Mouse (Mus musculus): ENCODE results near the gene Sipa1l2.

GRCm38 (mm10) chr8:125430796-125431195 is 138.8 kb downstream of the Sipa1l2 start:
- no peak for TF ChIP-seq CTCF (IDR thresholded peaks at IDR 0.05; ENCODE audit: control insufficient read depth, insufficient read depth, insufficient read length)
- no peak for TF ChIP-seq CEBPB (IDR thresholded peaks at IDR 0.05; ENCODE audit: low read depth)
- TF ChIP-seq MAX (IDR thresholded peaks at IDR 0.05), result no peak
- no peak for TF ChIP-seq USF1 (IDR thresholded peaks at IDR 0.05; ENCODE audit: low read depth)
- no peak for TF ChIP-seq MYOG (IDR thresholded peaks at IDR 0.05; ENCODE audit: control insufficient read depth, extremely low read depth, insufficient read length)
- no peak for TF ChIP-seq MYOD1 (IDR thresholded peaks at IDR 0.05; ENCODE audit: control insufficient read depth, insufficient read length, low read depth)
- TF ChIP-seq FOSL1 (IDR thresholded peaks at IDR 0.05; ENCODE audit: insufficient read depth, low read length, poor library complexity, severe bottlenecking), result no peak
